Mouse (Mus musculus): ENCODE data around the gene Zfp668. TPM values are rescaled to one million over a fixed set of nuclear protein-coding genes. Genes with fewer than 3 reads are reported as not detected.

Gene Zfp668
- polyA plus RNA-seq, 1 experiment from 2014 or later = 9.4 TPM

DNA sequence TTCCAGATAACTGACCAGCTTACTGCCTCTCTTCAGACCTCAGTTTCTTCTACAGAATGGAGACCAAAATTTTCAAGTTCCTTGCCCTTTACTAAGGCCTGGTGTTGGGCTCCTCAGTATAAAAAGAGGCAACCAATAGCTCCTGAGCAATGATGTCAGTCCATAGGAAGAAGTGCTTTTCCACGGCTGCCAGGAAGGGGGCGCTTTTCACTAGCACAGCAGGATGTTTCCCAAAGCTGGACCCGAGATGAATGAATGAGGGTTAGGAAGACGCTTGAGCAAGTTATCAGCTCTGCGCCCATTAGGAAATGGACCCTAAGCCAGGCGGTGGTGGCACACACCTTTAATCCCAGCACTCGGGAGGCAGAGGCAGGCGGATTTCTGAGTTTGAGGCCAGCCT is 44.9 kb upstream of the Zfp668 start:
- TF ChIP-seq EP300 (IDR thresholded peaks at IDR 0.05) = no peak
- TF ChIP-seq CTCF (IDR thresholded peaks at IDR 0.05) = peak; percentile 73
- no peak overlapping the region for H3K4me2 ChIP-seq (replicated peaks; ENCODE audit: low read depth, low read length)
- no peak overlapping the region for H3K27ac ChIP-seq (ENCODE audit: low read length)
- H3K4me1 ChIP-seq (ENCODE audit: insufficient read depth, low read depth, low read length) = peaks cover 4% of the 10 kb centered on the region; the same call in 1 of the 2 replicates
- H3K9ac ChIP-seq (replicated peaks; ENCODE audit: low read depth) = no peak overlapping the region
- H3K4me3 ChIP-seq (ENCODE audit: low read depth, low read length) = no peak overlapping the region
- peak; percentile 81 for DNase-seq (ENCODE audit: low spot score)
- 58% methylated on average over 8 of the region's 8 CpGs for WGBS
- no peaks in the 10 kb centered on the region for H3K9me3 ChIP-seq (ENCODE audit: low read length)
- ATAC-seq = no peak
- no peaks in the 10 kb centered on the region for H3K27me3 ChIP-seq (replicated peaks; ENCODE audit: insufficient read depth, low read length)
- peaks cover 19% of the 10 kb centered on the region; the same call in 1 of the 2 replicates for H3K36me3 ChIP-seq (ENCODE audit: insufficient read depth, low read length)

DNA sequence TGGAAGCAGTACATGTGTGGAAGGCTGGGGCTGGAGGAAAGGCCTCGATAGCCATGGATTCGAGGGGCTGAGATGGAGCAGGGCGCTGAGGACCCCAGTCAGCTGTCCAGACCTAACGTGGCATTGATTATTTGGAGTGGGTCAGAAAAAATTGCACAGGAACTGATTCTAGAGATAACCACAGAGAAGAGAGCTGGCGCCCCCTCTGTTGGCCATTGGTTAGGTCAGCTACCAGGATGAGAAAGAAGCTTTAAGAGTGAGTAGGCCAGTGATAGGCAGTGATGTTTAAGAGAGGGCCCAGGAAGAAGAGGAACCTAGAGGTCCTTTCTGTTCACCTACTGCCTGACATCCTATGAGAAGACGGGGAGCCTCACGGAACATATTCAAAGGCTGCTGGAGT is 42.7 kb upstream of the Zfp668 start:
- Histone ChIP-seq H3K4me3 (ENCODE audit: low read depth, low read length) (no peak overlapping the region), H3K27me3 (replicated peaks; ENCODE audit: insufficient read depth, low read length) (no peaks in the 10 kb centered on the region), H3K27ac (ENCODE audit: low read length) (no peak overlapping the region), H3K36me3 (ENCODE audit: insufficient read depth, low read length) (peaks cover 19% of the 10 kb centered on the region; the same call in 1 of the 2 replicates), H3K9ac (replicated peaks; ENCODE audit: low read depth) (no peak overlapping the region), H3K4me1 (ENCODE audit: insufficient read depth, low read depth, low read length) (peaks cover 4% of the 10 kb centered on the region; the same call in 1 of the 2 replicates), H3K4me2 (replicated peaks; ENCODE audit: low read depth, low read length) (no peak overlapping the region), H3K9me3 (ENCODE audit: low read length) (no peaks in the 10 kb centered on the region)
- 70% methylated on average over 7 of the region's 7 CpGs for WGBS
- TF ChIP-seq CTCF (IDR thresholded peaks at IDR 0.05) = peak; percentile 60
- TF ChIP-seq EP300 (IDR thresholded peaks at IDR 0.05) = no peak
- no peak for ATAC-seq
- no peak for DNase-seq (ENCODE audit: low spot score)

DNA sequence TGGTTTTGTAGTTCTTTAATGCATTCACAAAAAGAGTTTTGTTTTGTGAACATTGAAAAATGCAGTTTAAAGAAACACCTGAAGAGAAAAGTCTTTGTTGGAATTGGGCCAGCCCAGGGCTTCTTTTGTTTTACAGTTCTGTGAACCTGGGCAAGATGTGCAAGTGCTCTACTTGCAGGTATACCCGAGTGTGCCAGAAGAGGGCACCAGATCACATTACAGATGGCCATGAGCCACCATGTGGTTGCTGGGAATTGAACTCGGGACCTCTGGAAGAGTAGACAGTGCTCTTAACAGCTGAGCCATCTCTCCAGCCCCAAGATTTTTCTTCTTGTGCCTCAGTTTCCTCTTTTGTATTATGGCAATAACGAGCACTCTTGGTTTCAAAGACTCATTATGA is 41.6 kb upstream of the Zfp668 start:
- Histone ChIP-seq H3K9me3 (ENCODE audit: low read length) (no peaks in the 10 kb centered on the region), H3K4me2 (replicated peaks; ENCODE audit: low read depth, low read length) (no peak overlapping the region), H3K27me3 (replicated peaks; ENCODE audit: insufficient read depth, low read length) (no peaks in the 10 kb centered on the region), H3K4me1 (ENCODE audit: insufficient read depth, low read depth, low read length) (peaks cover 4% of the 10 kb centered on the region; the same call in 1 of the 2 replicates), H3K9ac (replicated peaks; ENCODE audit: low read depth) (no peak overlapping the region), H3K27ac (ENCODE audit: low read length) (no peak overlapping the region), H3K4me3 (ENCODE audit: low read depth, low read length) (no peak overlapping the region), H3K36me3 (ENCODE audit: insufficient read depth, low read length) (peaks cover 14% of the 10 kb centered on the region; the same call in 1 of the 2 replicates)
- DNase-seq (ENCODE audit: low spot score) = peak; percentile 67
- 48% methylated on average over 3 of the region's 3 CpGs for WGBS
- TF ChIP-seq EP300 (IDR thresholded peaks at IDR 0.05) (no peak), CTCF (IDR thresholded peaks at IDR 0.05) (peak; percentile 72)
- ATAC-seq = no peak

DNA sequence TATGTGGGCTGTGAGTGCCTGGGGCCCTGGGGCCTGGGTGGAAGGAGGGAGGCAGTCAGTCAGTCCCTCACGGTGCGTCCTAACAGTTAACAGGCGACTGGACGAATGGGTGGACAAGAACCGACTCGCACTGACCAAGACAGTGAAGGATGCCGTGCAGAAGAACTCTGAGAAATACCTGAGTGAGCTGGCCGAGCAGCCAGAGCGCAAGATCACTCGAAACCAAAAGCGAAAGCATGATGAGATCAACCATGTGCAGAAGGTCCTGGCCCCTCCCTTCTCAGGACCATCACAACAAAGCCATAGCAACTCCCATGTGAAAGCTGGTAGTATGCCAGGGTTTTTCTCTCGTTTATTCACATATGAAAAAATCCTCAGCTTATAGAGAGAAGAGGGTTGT is 38.7 kb upstream of the Zfp668 start:
- no peak for ATAC-seq
- Histone ChIP-seq H3K9ac (replicated peaks; ENCODE audit: low read depth) (no peak overlapping the region), H3K9me3 (ENCODE audit: low read length) (no peaks in the 10 kb centered on the region), H3K4me3 (ENCODE audit: low read depth, low read length) (no peak overlapping the region), H3K27me3 (replicated peaks; ENCODE audit: insufficient read depth, low read length) (no peaks in the 10 kb centered on the region), H3K27ac (ENCODE audit: low read length) (no peak overlapping the region), H3K4me1 (ENCODE audit: insufficient read depth, low read depth, low read length) (0 out of 2 replicates have a peak, but pooled peaks cover 6% of the 10 kb centered on the region), H3K4me2 (replicated peaks; ENCODE audit: low read depth, low read length) (no peak overlapping the region), H3K36me3 (ENCODE audit: insufficient read depth, low read length) (peaks cover 14% of the 10 kb centered on the region; the same call in 1 of the 2 replicates)
- WGBS = 91% methylated on average over 12 of the region's 12 CpGs
- no peak for DNase-seq (ENCODE audit: low spot score)
- TF ChIP-seq EP300 (IDR thresholded peaks at IDR 0.05) (no peak), CTCF (IDR thresholded peaks at IDR 0.05) (no peak)

DNA sequence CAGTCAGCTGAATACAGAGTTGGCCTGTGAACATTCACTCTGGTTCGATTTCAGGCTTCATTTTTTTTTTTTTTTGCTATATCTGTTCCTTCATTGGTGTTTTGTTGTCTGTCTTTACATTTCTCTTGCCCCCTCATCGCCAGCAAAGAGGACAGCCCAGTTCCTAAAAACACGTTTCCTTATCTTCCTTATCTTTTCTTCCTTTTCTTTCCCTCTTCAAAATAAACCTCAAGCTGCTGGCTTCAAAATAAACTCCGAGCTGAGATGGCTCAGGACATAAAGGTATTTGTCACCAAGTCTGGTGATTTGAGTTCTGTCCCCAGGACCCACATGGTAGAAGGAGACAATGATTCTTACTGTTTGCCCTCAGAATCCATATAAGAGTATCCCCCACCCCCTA is 36.3 kb upstream of the Zfp668 start:
- no peak for TF ChIP-seq CTCF (IDR thresholded peaks at IDR 0.05)
- TF ChIP-seq EP300 (IDR thresholded peaks at IDR 0.05) = no peak
- Histone ChIP-seq H3K27ac (ENCODE audit: low read length) (peak overlapping the region; percentile 90; the same call in 1 of the 2 replicates), H3K4me2 (replicated peaks; ENCODE audit: low read depth, low read length) (peak overlapping the region; percentile 62), H3K36me3 (ENCODE audit: insufficient read depth, low read length) (peaks cover 23% of the 10 kb centered on the region), H3K4me1 (ENCODE audit: insufficient read depth, low read depth, low read length) (0 out of 2 replicates have a peak, but pooled peaks cover 6% of the 10 kb centered on the region), H3K9ac (replicated peaks; ENCODE audit: low read depth) (peak overlapping the region; percentile 71; the same call in 1 of the 2 replicates), H3K4me3 (ENCODE audit: low read depth, low read length) (peak overlapping the region; percentile 95), H3K27me3 (replicated peaks; ENCODE audit: insufficient read depth, low read length) (no peaks in the 10 kb centered on the region), H3K9me3 (ENCODE audit: low read length) (no peaks in the 10 kb centered on the region)
- ATAC-seq (no peak), DNase-seq (ENCODE audit: low spot score) (no peak)
- WGBS = 16% methylated on average over 4 of the region's 4 CpGs

DNA sequence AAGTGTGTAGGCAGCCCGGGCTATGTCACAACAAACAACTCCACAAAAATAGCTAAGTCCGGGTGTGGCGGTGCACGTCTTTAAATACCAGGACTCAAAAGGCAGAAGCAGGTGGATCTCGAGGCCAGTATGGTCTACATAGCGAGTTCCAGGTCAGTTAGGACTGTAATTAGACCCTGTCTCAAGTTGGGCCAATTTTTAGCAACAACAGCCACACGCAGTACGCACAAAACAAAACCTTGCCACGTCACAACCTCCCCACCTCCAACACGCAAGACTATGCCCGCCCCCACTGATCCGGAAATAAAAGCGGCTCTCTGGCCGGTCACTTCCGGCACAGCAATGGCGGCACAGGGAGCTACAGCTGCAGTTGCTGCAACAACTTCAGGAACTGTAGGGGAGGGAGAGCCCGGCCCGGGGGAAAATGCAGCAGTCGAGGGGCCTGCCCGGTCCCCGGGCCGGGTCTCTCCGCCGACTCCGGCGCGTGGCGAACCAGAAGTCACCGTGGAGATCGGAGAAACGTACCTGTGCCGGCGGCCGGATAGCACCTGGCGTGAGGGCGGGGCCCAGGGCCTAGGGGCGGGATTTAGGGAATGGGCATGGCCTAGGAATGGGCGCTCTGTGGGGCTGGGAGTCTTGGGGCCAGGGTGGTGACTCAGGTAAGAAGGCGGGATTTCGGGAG is 35.7 kb upstream of the Zfp668 start, which contains the start of gene Kat8:
Gene Kat8 (plus strand): TSS at position 327 of the 682 bp plus-strand sequence.
- TF ChIP-seq EP300 (IDR thresholded peaks at IDR 0.05) = no peak
- no peak for TF ChIP-seq CTCF (IDR thresholded peaks at IDR 0.05)
- Histone ChIP-seq H3K4me2 (replicated peaks; ENCODE audit: low read depth, low read length) (peak within 1 kb of the TSS; percentile 62), H3K4me3 (ENCODE audit: low read depth, low read length) (peak within 1 kb of the TSS; percentile 95), H3K27ac (ENCODE audit: low read length) (peak within 1 kb of the TSS; percentile 90), H3K36me3 (ENCODE audit: insufficient read depth, low read length) (peaks cover 24% of the 10 kb centered on the region), H3K9me3 (ENCODE audit: low read length) (no peaks in the 10 kb centered on the region), H3K27me3 (replicated peaks; ENCODE audit: insufficient read depth, low read length) (no peaks in the 10 kb centered on the region), H3K9ac (replicated peaks; ENCODE audit: low read depth) (peak within 1 kb of the TSS; percentile 71), H3K4me1 (ENCODE audit: insufficient read depth, low read depth, low read length) (0 out of 2 replicates have a peak, but pooled peaks cover 6% of the 10 kb centered on the region)
- under 1% methylated on average over 40 of the region's 40 CpGs for WGBS
- ATAC-seq (peak; percentile 98), DNase-seq (ENCODE audit: low spot score) (peak; percentile 97)

All from lung, postnatal 0 days (tissue).